Mouse (Mus musculus) kidney, embryonic 16.5 days (tissue): ENCODE data around the gene Krt17. TPM values are rescaled to one million over a fixed set of nuclear protein-coding genes. Genes with fewer than 3 reads are reported as not detected.
"Not testable (repeated sequence)": the region's sequence is repeated elsewhere in the genome, so short reads cannot be mapped to it uniquely, and the experiment has no call there.

ENCODE experiments used
- ATAC-seq: fragments of 200-750 bp; cut with Nextera tagmentation; 2 replicates; pipeline ENCODE4 v1.8.0; 2017; ENCODE audit warnings: moderate TSS enrichment; ENCODE audit not compliant: low FRiP score, low TSS enrichment
- H3K27ac ChIP-seq: fragments of 300-500 bp; sonication (generic); 2 replicates; pipeline ENCODE4 v1.5.1; 2014; ENCODE audit warnings: low read length
- H3K27me3 ChIP-seq: fragments of 300-500 bp; sonication (generic); 2 replicates; pipeline ENCODE4 v1.6.1; 2014; ENCODE audit warnings: low read length, control low read depth, mixed read lengths; ENCODE audit not compliant: insufficient read depth
- H3K36me3 ChIP-seq: fragments of 300-500 bp; sonication (generic); 2 replicates; pipeline ENCODE4 v1.6.1; 2014; ENCODE audit warnings: low read length, control low read depth, mixed read lengths; ENCODE audit not compliant: insufficient read depth
- H3K4me1 ChIP-seq: fragments of 300-500 bp; sonication (generic); 2 replicates; pipeline ENCODE4 v1.6.1; 2014; ENCODE audit warnings: low read length, control low read depth, mixed read lengths; ENCODE audit not compliant: insufficient read depth
- H3K4me2 ChIP-seq: fragments of 300-500 bp; sonication (generic); replicated peaks from 2 replicates; pipeline ENCODE4 v1.6.1; 2014; ENCODE audit warnings: low read depth, low read length
- H3K4me3 ChIP-seq: fragments of 300-500 bp; sonication (generic); 2 replicates; pipeline ENCODE4 v1.5.1; 2014; ENCODE audit warnings: mild to moderate bottlenecking, low read length
- H3K9ac ChIP-seq: fragments of 300-500 bp; sonication (generic); replicated peaks from 2 replicates; pipeline ENCODE4 v1.6.1; 2014; ENCODE audit warnings: low read length
- H3K9me3 ChIP-seq: fragments of 300-500 bp; sonication (generic); 2 replicates; pipeline ENCODE4 v1.6.1; 2016; ENCODE audit warnings: low read length, control low read depth
- WGBS: fragments of 180-500 bp; shearing (Covaris S2); extraction: QIAGEN DNeasy Blood & Tissue Kit; methylation state at CpG from one replicate; pipeline ENCODE4 v1.1.7; 2014; 5-methylcytosine and 5-hydroxymethylcytosine counted together
- polyA plus RNA-seq: library from polyadenylated mRNA; unstranded; fragments of >200 nt; fragmentation: Nextera tagmentation; extraction: Ambion mirVana; gene quantifications from 2 replicates; pipeline ENCODE4 v1.2.1, GENCODE M21; 2015

Gene Krt17
- polyA plus RNA-seq = 0.30 and 0.32 TPM in 2 replicates

- Histone ChIP-seq H3K4me3 (no peak within 1 kb of the TSS), H3K27me3 (no peaks in the 10 kb centered on the region), H3K9ac (no peak within 1 kb of the TSS), H3K9me3 (no peaks in the 10 kb centered on the region), H3K4me2 (no peak within 1 kb of the TSS), H3K36me3 (no peaks in the 10 kb centered on the region), H3K27ac (no peak within 1 kb of the TSS), H3K4me1 (no peaks in the 10 kb centered on the region)
- ATAC-seq = no peak
- WGBS = 88% methylated on average over 21 of the region's 21 CpGs
Measured at GRCm38 (mm10) chr11:100260514-100261234, at the start of gene Krt17. Gene Krt17, minus strand, starts transcription at chr11:100261029.

DNA sequence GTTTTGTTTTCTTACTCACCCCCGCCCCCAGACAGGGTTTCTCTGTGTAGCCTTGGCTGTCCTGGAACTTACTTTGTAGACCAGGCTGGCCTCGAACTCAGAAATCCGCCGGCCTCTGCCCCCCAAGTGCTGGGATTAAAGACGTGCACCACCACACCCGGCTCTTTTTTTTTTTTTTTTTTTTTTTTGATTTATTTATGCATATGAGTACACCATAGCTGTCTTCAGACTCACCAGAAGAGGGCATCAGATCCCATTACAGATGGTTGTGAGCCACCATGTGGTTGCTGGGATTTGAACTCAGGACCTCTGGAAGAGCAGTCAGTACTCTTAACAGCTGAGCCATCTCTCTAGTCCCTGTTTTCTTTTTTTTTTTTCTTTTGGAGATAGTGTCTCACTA, 47.8 kb upstream of the Krt17 start:
- not testable (repeated sequence) for ATAC-seq, H3K4me3 ChIP-seq, H3K27me3 ChIP-seq, H3K36me3 ChIP-seq, H3K4me2 ChIP-seq, H3K9ac ChIP-seq, H3K4me1 ChIP-seq, H3K27ac ChIP-seq, H3K9me3 ChIP-seq
- 79% methylated on average over 6 of the region's 6 CpGs for WGBS

DNA sequence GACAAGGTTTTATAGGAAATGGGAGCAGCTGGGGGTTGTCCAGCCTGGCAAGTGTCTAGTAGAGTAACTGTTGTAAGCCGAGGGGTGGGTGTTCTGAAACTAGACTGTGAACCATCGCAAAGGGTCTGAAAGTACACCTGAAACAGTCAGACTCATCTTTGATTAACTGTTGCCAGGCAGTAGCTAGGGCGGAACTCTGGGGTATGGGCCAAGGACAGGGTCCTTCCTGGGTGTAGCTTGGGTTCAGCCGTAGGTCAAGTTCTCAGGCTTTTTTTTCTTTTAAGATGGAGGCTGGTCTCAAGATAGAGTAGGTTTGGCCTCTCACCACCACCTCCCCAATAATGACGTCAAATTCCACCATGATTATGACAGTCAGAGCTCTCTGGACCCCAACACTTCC, 47.1 kb upstream of the Krt17 start:
- no peak overlapping the region for H3K4me2 ChIP-seq
- H3K9ac ChIP-seq = no peak overlapping the region
- no peaks in the 10 kb centered on the region for H3K9me3 ChIP-seq
- no peaks in the 10 kb centered on the region for H3K27me3 ChIP-seq
- no peak overlapping the region for H3K27ac ChIP-seq
- WGBS = 80% methylated on average over 5 of the region's 5 CpGs
- ATAC-seq = no peak
- H3K4me1 ChIP-seq = no peaks in the 10 kb centered on the region
- no peaks in the 10 kb centered on the region for H3K36me3 ChIP-seq
- no peak overlapping the region for H3K4me3 ChIP-seq

- no peaks in the 10 kb centered on the region for H3K27me3 ChIP-seq
- no peaks in the 10 kb centered on the region for H3K9me3 ChIP-seq
- H3K9ac ChIP-seq = no peak overlapping the region
- no peak for ATAC-seq
- H3K4me1 ChIP-seq = 0 out of 2 replicates have a peak, but pooled peaks cover 4% of the 10 kb centered on the region
- H3K4me2 ChIP-seq = no peak overlapping the region
- 88% methylated on average over 5 of the region's 5 CpGs for WGBS
- no peaks in the 10 kb centered on the region for H3K36me3 ChIP-seq
- no peak overlapping the region for H3K27ac ChIP-seq
- H3K4me3 ChIP-seq = no peak overlapping the region
Measured at GRCm38 (mm10) chr11:100301292-100301691, 40.5 kb upstream of the Krt17 start.

GRCm38 (mm10) chr11:100300293-100300692, 39.5 kb upstream of the Krt17 start:
- H3K27ac ChIP-seq = no peak overlapping the region
- no peaks in the 10 kb centered on the region for H3K27me3 ChIP-seq
- no peaks in the 10 kb centered on the region for H3K9me3 ChIP-seq
- H3K4me3 ChIP-seq = no peak overlapping the region
- no peak for ATAC-seq
- no peak overlapping the region for H3K9ac ChIP-seq
- WGBS = 9% methylated on average over 5 of the region's 5 CpGs
- H3K4me2 ChIP-seq = no peak overlapping the region
- H3K4me1 ChIP-seq = 0 out of 2 replicates have a peak, but pooled peaks cover 4% of the 10 kb centered on the region
- no peaks in the 10 kb centered on the region for H3K36me3 ChIP-seq

- no peaks in the 10 kb centered on the region for H3K27me3 ChIP-seq
- H3K4me3 ChIP-seq = peak overlapping the region; percentile 16; the same call in 1 of the 2 replicates
- H3K9ac ChIP-seq = peak overlapping the region; percentile 15; the same call in 1 of the 2 replicates
- 0 out of 2 replicates have a peak, but pooled peaks cover 4% of the 10 kb centered on the region for H3K4me1 ChIP-seq
- no peak for ATAC-seq
- H3K4me2 ChIP-seq = peak overlapping the region; percentile 42
- H3K36me3 ChIP-seq = no peaks in the 10 kb centered on the region
- no peaks in the 10 kb centered on the region for H3K9me3 ChIP-seq
- 21% methylated on average over 18 of the region's 18 CpGs for WGBS
- H3K27ac ChIP-seq = no peak overlapping the region
Measured at GRCm38 (mm10) chr11:100298274-100299036, 37.6 kb upstream of the Krt17 start.

GRCm38 (mm10) chr11:100297801-100298200, 37.0 kb upstream of the Krt17 start:
- no peak overlapping the region for H3K4me3 ChIP-seq
- H3K36me3 ChIP-seq = no peaks in the 10 kb centered on the region
- H3K4me2 ChIP-seq = peak overlapping the region; percentile 42
- no peaks in the 10 kb centered on the region for H3K27me3 ChIP-seq
- ATAC-seq = no peak
- H3K27ac ChIP-seq = no peak overlapping the region
- no peaks in the 10 kb centered on the region for H3K9me3 ChIP-seq
- 0 out of 2 replicates have a peak, but pooled peaks cover 4% of the 10 kb centered on the region for H3K4me1 ChIP-seq
- peak overlapping the region; percentile 15; the same call in 1 of the 2 replicates for H3K9ac ChIP-seq
- WGBS = 35% methylated on average over 5 of the region's 5 CpGs

DNA sequence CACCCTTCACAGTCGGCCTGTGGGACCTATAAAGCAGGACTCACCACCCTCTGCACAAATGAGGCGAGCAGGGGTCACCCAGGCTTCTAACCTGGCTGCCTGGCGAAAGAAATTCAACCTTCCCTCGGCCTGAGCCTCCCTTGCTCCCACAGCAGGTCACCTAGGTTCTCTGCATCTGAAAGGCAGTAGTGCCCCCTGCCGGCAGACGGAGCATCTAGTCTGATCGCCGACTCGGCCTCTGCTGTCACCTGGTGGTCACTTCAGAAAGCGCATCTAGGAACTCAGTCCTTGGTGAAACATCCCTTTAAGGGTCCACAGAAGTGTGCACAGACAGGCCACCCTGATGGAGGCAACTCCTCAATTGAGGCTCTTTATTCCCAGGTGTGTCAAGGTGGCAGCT, 34.5 kb upstream of the Krt17 start:
- Histone ChIP-seq H3K27ac (no peak overlapping the region), H3K9ac (no peak overlapping the region), H3K4me2 (peak overlapping the region; percentile 5; the same call in 1 of the 2 replicates), H3K9me3 (no peaks in the 10 kb centered on the region), H3K4me1 (0 out of 2 replicates have a peak, but pooled peaks cover 4% of the 10 kb centered on the region), H3K36me3 (no peaks in the 10 kb centered on the region), H3K4me3 (no peak overlapping the region), H3K27me3 (no peaks in the 10 kb centered on the region)
- peak; percentile 61 for ATAC-seq
- WGBS = 2% methylated on average over 10 of the region's 10 CpGs

- peaks cover 4% of the 10 kb centered on the region; the same call in 1 of the 2 replicates for H3K4me1 ChIP-seq
Measured at GRCm38 (mm10) chr11:100292884-100293283, 32.1 kb upstream of the Krt17 start.

More at GRCm38 (mm10) chr11:100292884-100293283, 32.1 kb upstream of the Krt17 start:
- Histone ChIP-seq H3K4me2 (no peak overlapping the region), H3K27me3 (no peaks in the 10 kb centered on the region), H3K4me3 (no peak overlapping the region), H3K9me3 (no peaks in the 10 kb centered on the region), H3K27ac (no peak overlapping the region), H3K9ac (no peak overlapping the region), H3K36me3 (no peaks in the 10 kb centered on the region)
- no peak for ATAC-seq
- WGBS = 60% methylated on average over 6 of the region's 6 CpGs
